Mouse (Mus musculus): ENCODE measurements around the gene Lig1. TPM values are rescaled to one million over a fixed set of nuclear protein-coding genes. Genes with fewer than 3 reads are reported as not detected.
"Not testable (repeated sequence)": the region's sequence is repeated elsewhere in the genome, so short reads cannot be mapped to it uniquely, and the experiment has no call there.

The Lig1 gene
- polyA plus RNA-seq, 1 experiment, result 35.8 TPM

GRCm38 (mm10) chr7:13271704-13272103 is 5.4 kb upstream of the Lig1 start:
- WGBS, result 95% methylated on average over 1 of the region's 1 CpGs
- Histone ChIP-seq H3K36me3 (ENCODE audit: control insufficient read depth, insufficient read depth, low read length) (no peaks in the 10 kb centered on the region), H3K27ac (ENCODE audit: control insufficient read depth, insufficient read depth, low read length) (no peak overlapping the region), H3K4me3 (ENCODE audit: control insufficient read depth, insufficient read depth, low read length) (no peak overlapping the region), H3K27me3 (ENCODE audit: control insufficient read depth, insufficient read depth, low read length) (no peaks in the 10 kb centered on the region), H3K4me1 (replicated peaks; ENCODE audit: control insufficient read depth, insufficient read depth, low read length) (no peaks in the 10 kb centered on the region)
- TF ChIP-seq POLR2A (IDR thresholded peaks at IDR 0.05; ENCODE audit: control insufficient read depth, extremely low read depth, insufficient read depth, low read length, poor library complexity) (no peak), CTCF (IDR thresholded peaks at IDR 0.05; ENCODE audit: borderline replicate concordance, control insufficient read depth, extremely low read depth, insufficient read depth, low read length, poor library complexity) (no peak)
- no peak for DNase-seq

- H3K27ac ChIP-seq (ENCODE audit: control insufficient read depth, insufficient read depth, low read length), result no peak overlapping the region
Measured at GRCm38 (mm10) chr7:13277833-13278232, 750 bp downstream of the Lig1 start.

DNA sequence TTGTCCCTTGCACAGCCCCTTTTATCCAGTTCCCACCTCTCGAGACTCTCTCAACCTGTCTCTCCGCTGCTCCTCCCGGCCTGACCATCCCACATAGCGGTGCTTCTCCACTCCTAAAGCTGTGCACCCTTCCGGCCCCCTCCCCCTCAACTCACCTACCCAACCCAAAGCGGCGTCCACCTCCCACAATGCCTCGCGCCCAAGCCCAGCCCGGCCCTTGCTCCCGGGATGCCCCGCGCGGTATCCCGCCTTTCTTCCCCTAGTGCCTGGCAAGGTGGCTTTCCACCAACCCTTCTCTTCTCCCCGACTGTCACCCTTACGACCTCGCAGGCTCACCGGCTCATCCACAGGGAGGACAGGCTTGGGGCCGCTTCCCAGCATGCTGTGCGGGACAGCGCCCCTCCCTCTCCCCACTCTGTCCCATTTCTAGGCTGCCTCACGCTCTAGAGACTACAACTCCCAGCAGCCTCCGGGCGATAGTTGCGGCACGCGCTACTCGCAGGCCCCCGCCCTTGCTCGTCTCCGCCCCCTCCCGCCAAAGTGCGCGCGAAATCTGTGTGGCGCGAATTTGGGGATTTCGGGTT is 1.3 kb downstream of the Lig1 start, which contains the start of gene Zswim9:
TSS of gene Zswim9 (minus strand) at position 414 of the 584 bp plus-strand sequence.
- Histone ChIP-seq H3K27ac (ENCODE audit: control insufficient read depth, insufficient read depth, low read length) (peak within 1 kb of the TSS; percentile 52; the same call in 1 of the 2 replicates), H3K4me1 (replicated peaks; ENCODE audit: control insufficient read depth, insufficient read depth, low read length) (peaks cover 3% of the 10 kb centered on the region; the same call in 1 of the 2 replicates), H3K36me3 (ENCODE audit: control insufficient read depth, insufficient read depth, low read length) (no peaks in the 10 kb centered on the region), H3K27me3 (ENCODE audit: control insufficient read depth, insufficient read depth, low read length) (no peaks in the 10 kb centered on the region), H3K4me3 (ENCODE audit: control insufficient read depth, insufficient read depth, low read length) (peak within 1 kb of the TSS; percentile 97)
- DNase-seq, result peak; percentile 96
- TF ChIP-seq POLR2A (IDR thresholded peaks at IDR 0.05; ENCODE audit: control insufficient read depth, extremely low read depth, insufficient read depth, low read length, poor library complexity), result peak; percentile 58
- 0 out of 2 replicates have a peak, but pooled peaks have one; percentile 37 for TF ChIP-seq CTCF (IDR thresholded peaks at IDR 0.05; ENCODE audit: borderline replicate concordance, control insufficient read depth, extremely low read depth, insufficient read depth, low read length, poor library complexity)
- under 1% methylated on average over 39 of the region's 39 CpGs for WGBS

More at GRCm38 (mm10) chr7:13277833-13278232, 750 bp downstream of the Lig1 start:
- peak; percentile 16 for DNase-seq
- Histone ChIP-seq H3K27me3 (ENCODE audit: control insufficient read depth, insufficient read depth, low read length) (no peaks in the 10 kb centered on the region), H3K36me3 (ENCODE audit: control insufficient read depth, insufficient read depth, low read length) (no peaks in the 10 kb centered on the region), H3K4me3 (ENCODE audit: control insufficient read depth, insufficient read depth, low read length) (peak overlapping the region; percentile 97), H3K4me1 (replicated peaks; ENCODE audit: control insufficient read depth, insufficient read depth, low read length) (peaks cover 3% of the 10 kb centered on the region; the same call in 1 of the 2 replicates)
- 35% methylated on average over 2 of the region's 2 CpGs for WGBS
- TF ChIP-seq POLR2A (IDR thresholded peaks at IDR 0.05; ENCODE audit: control insufficient read depth, extremely low read depth, insufficient read depth, low read length, poor library complexity) (no peak), CTCF (IDR thresholded peaks at IDR 0.05; ENCODE audit: borderline replicate concordance, control insufficient read depth, extremely low read depth, insufficient read depth, low read length, poor library complexity) (no peak)

GRCm38 (mm10) chr7:13278957-13279356 is 1.9 kb downstream of the Lig1 start:
- H3K36me3 ChIP-seq (ENCODE audit: control insufficient read depth, insufficient read depth, low read length); H3K27me3 ChIP-seq (ENCODE audit: control insufficient read depth, insufficient read depth, low read length); H3K27ac ChIP-seq (ENCODE audit: control insufficient read depth, insufficient read depth, low read length); H3K4me1 ChIP-seq (replicated peaks; ENCODE audit: control insufficient read depth, insufficient read depth, low read length); DNase-seq: not testable (repeated sequence)
- peak overlapping the region; percentile 97 for H3K4me3 ChIP-seq (ENCODE audit: control insufficient read depth, insufficient read depth, low read length)
- WGBS, result 2% methylated on average over 22 of the region's 29 CpGs

GRCm38 (mm10) chr7:13288621-13289020 is 11.5 kb downstream of the Lig1 start:
- H3K27me3 ChIP-seq (ENCODE audit: control insufficient read depth, insufficient read depth, low read length), result no peaks in the 10 kb centered on the region
- no peak overlapping the region for H3K27ac ChIP-seq (ENCODE audit: control insufficient read depth, insufficient read depth, low read length)
- TF ChIP-seq POLR2A (IDR thresholded peaks at IDR 0.05; ENCODE audit: control insufficient read depth, extremely low read depth, insufficient read depth, low read length, poor library complexity), result no peak
- no peak for TF ChIP-seq CTCF (IDR thresholded peaks at IDR 0.05; ENCODE audit: borderline replicate concordance, control insufficient read depth, extremely low read depth, insufficient read depth, low read length, poor library complexity)
- H3K4me3 ChIP-seq (ENCODE audit: control insufficient read depth, insufficient read depth, low read length), result no peak overlapping the region
- WGBS, result 85% methylated on average over 5 of the region's 5 CpGs
- H3K36me3 ChIP-seq (ENCODE audit: control insufficient read depth, insufficient read depth, low read length), result peaks cover 46% of the 10 kb centered on the region
- DNase-seq, result no peak
- H3K4me1 ChIP-seq (replicated peaks; ENCODE audit: control insufficient read depth, insufficient read depth, low read length), result no peaks in the 10 kb centered on the region

GRCm38 (mm10) chr7:13290041-13290675 is 13.1 kb downstream of the Lig1 start:
- Histone ChIP-seq H3K4me1 (replicated peaks; ENCODE audit: control insufficient read depth, insufficient read depth, low read length) (no peaks in the 10 kb centered on the region), H3K27ac (ENCODE audit: control insufficient read depth, insufficient read depth, low read length) (no peak overlapping the region), H3K4me3 (ENCODE audit: control insufficient read depth, insufficient read depth, low read length) (no peak overlapping the region), H3K27me3 (ENCODE audit: control insufficient read depth, insufficient read depth, low read length) (no peaks in the 10 kb centered on the region), H3K36me3 (ENCODE audit: control insufficient read depth, insufficient read depth, low read length) (peaks cover 42% of the 10 kb centered on the region)
- TF ChIP-seq CTCF (IDR thresholded peaks at IDR 0.05; ENCODE audit: borderline replicate concordance, control insufficient read depth, extremely low read depth, insufficient read depth, low read length, poor library complexity) (no peak), POLR2A (IDR thresholded peaks at IDR 0.05; ENCODE audit: control insufficient read depth, extremely low read depth, insufficient read depth, low read length, poor library complexity) (no peak)
- 98% methylated on average over 1 of the region's 1 CpGs for WGBS
- no peak for DNase-seq

All from thymus, adult 2 months (tissue).